Comparison of ENCODE assay signal across 8 mouse cellular contexts in genomic region chr17:86909733-86910495, GRCm38 (mm10). TPM values are rescaled to one million over a fixed set of nuclear protein-coding genes. Genes with fewer than 3 reads are reported as not detected.
DNase-seq lines count a peak whose midpoint lies in the region; ATAC-seq and TF ChIP-seq lines count a peak whose summit lies in the region.
"Had no signal": no experiment of that assay in that cellular context is flagged by ENCODE, and none has a peak within 500 bp of the region (broad histone marks: within the 10 kb centered on the region; RNA-seq: fewer than 3 reads in every experiment).

No protein-coding gene starts in this region.

- no peaks in the 10 kb centered on the region for H3K4me1 ChIP-seq in intestine, postnatal 0 days (replicated peaks; ENCODE audit: control insufficient read depth, insufficient read depth, low read length)
- H3K4me1 ChIP-seq in intestine, embryonic 16.5 days (ENCODE audit: control insufficient read depth, insufficient read depth, low read length): 0 out of 2 replicates have a peak, but pooled peaks cover 4% of the 10 kb centered on the region
- no peaks in the 10 kb centered on the region for H3K4me1 ChIP-seq in ES-Bruce4 (ENCODE audit: control insufficient read depth, insufficient read depth, low read length)
- H3K4me1 ChIP-seq in forebrain, embryonic 12.5 days: peaks cover 11% of the 10 kb centered on the region

- H3K36me3 ChIP-seq in intestine, postnatal 0 days (ENCODE audit: control insufficient read depth, insufficient read depth): no peaks in the 10 kb centered on the region
- H3K36me3 ChIP-seq in intestine, embryonic 16.5 days (ENCODE audit: control insufficient read depth, insufficient read depth, low read length): no peaks in the 10 kb centered on the region
- no peaks in the 10 kb centered on the region for H3K36me3 ChIP-seq in ES-Bruce4 (ENCODE audit: control insufficient read depth, insufficient read depth, low read length, poor library complexity, severe bottlenecking)
- H3K36me3 ChIP-seq in forebrain, embryonic 12.5 days (replicated peaks): no peaks in the 10 kb centered on the region
- H3K36me3 ChIP-seq: embryonic facial prominence, embryonic 12.5 days had no signal

- TF ChIP-seq CTCF in intestine, postnatal 0 days (IDR thresholded peaks at IDR 0.05; ENCODE audit: low read depth): peak; percentile 81
- TF ChIP-seq CTCF in ES-Bruce4 (IDR thresholded peaks at IDR 0.05; ENCODE audit: low read depth, low read length): peak; percentile 42

- no peak for TF ChIP-seq POLR2A in ES-Bruce4 (IDR thresholded peaks at IDR 0.05; ENCODE audit: insufficient read depth, low read length)

- no peak overlapping the region for H3K4me3 ChIP-seq in intestine, postnatal 0 days (ENCODE audit: low read depth, low read length)
- H3K4me3 ChIP-seq in intestine, embryonic 16.5 days (ENCODE audit: low read length): no peak overlapping the region
- H3K4me3 ChIP-seq in ES-Bruce4 (ENCODE audit: low read depth, low read length): no peak overlapping the region
- no peak overlapping the region for H3K4me3 ChIP-seq in forebrain, embryonic 12.5 days (replicated peaks)
- H3K4me3 ChIP-seq: embryonic facial prominence, embryonic 12.5 days had no signal

- ATAC-seq in intestine, postnatal 0 days: no peak
- no peak for ATAC-seq in intestine, embryonic 16.5 days
- no peak for ATAC-seq in forebrain, embryonic 12.5 days (ENCODE audit: low FRiP score)

- H3K4me2 ChIP-seq in intestine, postnatal 0 days (replicated peaks; ENCODE audit: low read depth): no peak overlapping the region
- no peak overlapping the region for H3K4me2 ChIP-seq in intestine, embryonic 16.5 days (ENCODE audit: low read depth, low read length)
- H3K4me2 ChIP-seq in forebrain, embryonic 12.5 days: no peak overlapping the region
- H3K4me2 ChIP-seq: embryonic facial prominence, embryonic 12.5 days had no signal

- H3K9ac ChIP-seq in intestine, postnatal 0 days (ENCODE audit: low read depth, low read length): no peak overlapping the region
- no peak overlapping the region for H3K9ac ChIP-seq in intestine, embryonic 16.5 days (ENCODE audit: low read depth, low read length)
- H3K9ac ChIP-seq in ES-Bruce4 (ENCODE audit: low read depth, poor library complexity, severe bottlenecking): no peak overlapping the region
- no peak overlapping the region for H3K9ac ChIP-seq in forebrain, embryonic 12.5 days
- H3K9ac ChIP-seq: embryonic facial prominence, embryonic 12.5 days had no signal

- peaks cover 3% of the 10 kb centered on the region; the same call in 1 of the 2 replicates for H3K27me3 ChIP-seq in intestine, postnatal 0 days (replicated peaks; ENCODE audit: control insufficient read depth, insufficient read depth, low read length)
- H3K27me3 ChIP-seq in intestine, embryonic 16.5 days (replicated peaks; ENCODE audit: control insufficient read depth, insufficient read depth, low read length): no peaks in the 10 kb centered on the region
- H3K27me3 ChIP-seq in ES-Bruce4 (ENCODE audit: control insufficient read depth, insufficient read depth, low read length, poor library complexity, severe bottlenecking): no peaks in the 10 kb centered on the region
- H3K27me3 ChIP-seq in forebrain, embryonic 12.5 days: peaks cover 14% of the 10 kb centered on the region; the same call in 1 of the 2 replicates
- H3K27me3 ChIP-seq: embryonic facial prominence, embryonic 12.5 days had no signal

- H3K27ac ChIP-seq in intestine, postnatal 0 days (ENCODE audit: low read depth, low read length): no peak overlapping the region
- H3K27ac ChIP-seq in intestine, embryonic 16.5 days (ENCODE audit: low read length): no peak overlapping the region
- no peak overlapping the region for H3K27ac ChIP-seq in ES-Bruce4 (ENCODE audit: insufficient read depth, low read length)
- H3K27ac ChIP-seq in forebrain, embryonic 12.5 days: no peak overlapping the region
- H3K27ac ChIP-seq: embryonic facial prominence, embryonic 12.5 days had no signal

- TF ChIP-seq EP300 in ES-Bruce4 (IDR thresholded peaks at IDR 0.05; ENCODE audit: insufficient read depth, low read depth, low read length): no peak

- WGBS in intestine, postnatal 0 days: 67% methylated on average over 14 of the region's 14 CpGs
- 69% methylated on average over 14 of the region's 14 CpGs for WGBS in intestine, embryonic 16.5 days
- 74% methylated on average over 14 of the region's 14 CpGs for WGBS in forebrain, embryonic 12.5 days

- DNase-seq in adipocyte (ENCODE audit: low spot score): peak; percentile 54
- peak; percentile 68 for DNase-seq in layer of hippocampus, adult 11-12 months (ENCODE audit: low spot score)
- DNase-seq in retina, embryonic 14.5 days (ENCODE audit: low spot score): peak; percentile 80

- no peaks in the 10 kb centered on the region for H3K9me3 ChIP-seq in intestine, postnatal 0 days (ENCODE audit: control insufficient read depth)
- H3K9me3 ChIP-seq in intestine, embryonic 16.5 days (ENCODE audit: control insufficient read depth, low read length): no peaks in the 10 kb centered on the region
- H3K9me3 ChIP-seq in ES-Bruce4 (replicated peaks; ENCODE audit: control insufficient read depth, insufficient read depth, low read length, poor library complexity, severe bottlenecking): no peaks in the 10 kb centered on the region
- no peaks in the 10 kb centered on the region for H3K9me3 ChIP-seq in forebrain, embryonic 12.5 days
- H3K9me3 ChIP-seq: embryonic facial prominence, embryonic 12.5 days had no signal

RNA-seq across cellular contexts. Expression of gene Tmem247, which starts 7.2 kb away (rescaled TPM):
- polyA plus RNA-seq in intestine, postnatal 0 days (2015; fragmentation: Nextera tagmentation; extraction: Ambion mirVana): not detected in 2 replicates
- polyA plus RNA-seq in intestine, embryonic 16.5 days (2015; fragmentation: Nextera tagmentation; extraction: Ambion mirVana): not detected in 2 replicates
- polyA plus RNA-seq in ES-Bruce4 (2011; ENCODE audit: insufficient read depth, insufficient read length, low read depth, missing spikeins): not detected in 2 replicates
- not detected in 2 replicates for polyA plus RNA-seq in forebrain, embryonic 12.5 days (2016; fragmentation: Nextera tagmentation; extraction: Ambion mirVana)
- polyA plus RNA-seq: embryonic facial prominence, embryonic 12.5 days had no signal

RNA-seq across cellular contexts. Expression of gene Atp6v1e2, which starts 37.8 kb away (rescaled TPM):
- polyA plus RNA-seq in intestine, postnatal 0 days (2015; fragmentation: Nextera tagmentation; extraction: Ambion mirVana): not detected in 2 replicates
- polyA plus RNA-seq in intestine, embryonic 16.5 days (2015; fragmentation: Nextera tagmentation; extraction: Ambion mirVana): 0.13 TPM in 1 of 2 replicates, not detected in the other
- polyA plus RNA-seq in ES-Bruce4 (2011; ENCODE audit: insufficient read depth, insufficient read length, low read depth, missing spikeins): 0.48 TPM in 1 of 2 replicates, not detected in the other
- polyA plus RNA-seq in forebrain, embryonic 12.5 days (2016; fragmentation: Nextera tagmentation; extraction: Ambion mirVana): not detected in 2 replicates
- polyA plus RNA-seq: embryonic facial prominence, embryonic 12.5 days had no signal

RNA-seq across cellular contexts. Expression of gene Rhoq, which starts 53.0 kb away (rescaled TPM):
- 7.3 and 7.6 TPM in 2 replicates for polyA plus RNA-seq in intestine, postnatal 0 days (2015; fragmentation: Nextera tagmentation; extraction: Ambion mirVana)
- 5.4 and 7.3 TPM in 2 replicates for polyA plus RNA-seq in intestine, embryonic 16.5 days (2015; fragmentation: Nextera tagmentation; extraction: Ambion mirVana)
- polyA plus RNA-seq in ES-Bruce4 (2011; ENCODE audit: insufficient read depth, insufficient read length, low read depth, missing spikeins): 42.1 and 47.1 TPM in 2 replicates
- polyA plus RNA-seq in forebrain, embryonic 12.5 days (2016; fragmentation: Nextera tagmentation; extraction: Ambion mirVana): 8.8 and 10.8 TPM in 2 replicates
